Mouse (Mus musculus) heart, postnatal 14 days (tissue): ENCODE results near the gene 9230112D13Rik. TPM values are rescaled to one million over a fixed set of nuclear protein-coding genes. Genes with fewer than 3 reads are reported as not detected.

ENCODE experiments used
- DNase-seq, 2 experiments: peaks; one replicate each; pipeline ENCODE4 v3.0.0; 2021 to 2022
- intact Hi-C: fragments of 180-260 bp; cut with DNase I; formaldehyde crosslinking; loops from one replicate; pipeline ENCODE4 v1.15.1; 2025
- total RNA-seq, 2 experiments: library from RNA; stranded (reverse); gene quantifications; 2 replicates each; pipeline ENCODE4 v1.2.3; 2021

The 9230112D13Rik gene
- total RNA-seq, 2 experiments from 2014 or later = not detected

DNA sequence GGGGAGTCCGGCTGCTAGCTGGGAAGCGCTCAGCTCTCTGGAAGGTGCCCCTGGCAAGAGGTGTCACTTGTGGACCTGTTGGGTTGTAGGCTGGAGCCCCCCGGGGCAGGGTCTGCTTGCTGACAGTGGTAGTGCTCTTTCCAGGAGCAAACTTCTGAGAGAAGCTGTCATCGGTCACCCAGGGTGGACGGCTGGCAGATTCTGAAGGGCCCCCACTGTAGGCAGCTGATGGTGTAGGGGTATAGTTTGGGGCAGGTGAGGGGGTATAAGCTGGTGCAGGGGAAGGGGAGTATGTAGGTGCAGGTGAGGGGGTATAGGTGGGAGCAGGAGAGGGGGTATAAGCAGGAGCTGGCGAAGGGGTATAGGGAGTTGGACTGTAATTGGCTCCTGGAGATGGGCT is 21.4 kb upstream of the 9230112D13Rik start:
- no peak for DNase-seq
- intact Hi-C loops = no loop called here

DNA sequence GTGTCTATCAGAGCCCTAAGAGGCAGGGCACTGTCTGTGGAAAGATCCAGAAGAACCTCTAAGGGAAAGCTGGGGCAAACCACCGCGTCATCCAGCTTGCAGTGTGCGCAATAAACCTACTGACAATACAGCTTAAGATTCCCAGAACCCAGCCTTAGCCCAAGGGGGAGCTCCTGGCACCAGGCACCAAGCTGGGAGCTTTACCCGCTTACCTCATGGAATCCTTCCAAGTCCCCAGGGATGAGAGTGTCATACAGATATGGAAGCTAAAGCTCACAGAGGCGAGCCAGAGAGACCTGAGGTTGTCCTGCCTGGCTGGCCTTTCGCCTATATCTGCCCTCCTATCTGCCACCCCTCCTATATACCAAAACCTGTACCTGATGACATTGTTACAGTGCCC is 21.0 kb upstream of the 9230112D13Rik start:
- intact Hi-C loops = no loop called here
- DNase-seq = peak in 1 of 2 experiments; percentile 55

DNA sequence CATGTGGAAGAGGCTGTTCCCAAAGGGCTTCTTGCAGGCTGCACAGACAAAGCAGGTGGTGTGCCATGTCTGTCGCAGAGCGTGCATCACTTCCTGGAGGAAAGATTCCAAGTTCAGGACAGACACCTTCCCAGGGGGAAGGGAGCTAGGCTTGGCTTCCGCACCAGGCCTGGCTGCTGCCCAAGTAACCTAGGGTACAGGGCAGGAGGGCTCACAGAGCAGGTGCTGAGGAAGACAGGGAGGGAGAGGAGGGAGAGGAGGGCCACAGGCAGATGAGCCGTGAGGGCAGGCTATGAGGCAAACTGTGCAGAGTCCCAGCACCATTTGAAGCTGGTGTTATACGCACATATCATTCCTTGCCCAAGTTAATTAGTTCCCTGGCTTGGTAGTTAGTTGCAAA is 19.3 kb upstream of the 9230112D13Rik start:
- intact Hi-C loops = no loop called here
- no peak for DNase-seq

DNA sequence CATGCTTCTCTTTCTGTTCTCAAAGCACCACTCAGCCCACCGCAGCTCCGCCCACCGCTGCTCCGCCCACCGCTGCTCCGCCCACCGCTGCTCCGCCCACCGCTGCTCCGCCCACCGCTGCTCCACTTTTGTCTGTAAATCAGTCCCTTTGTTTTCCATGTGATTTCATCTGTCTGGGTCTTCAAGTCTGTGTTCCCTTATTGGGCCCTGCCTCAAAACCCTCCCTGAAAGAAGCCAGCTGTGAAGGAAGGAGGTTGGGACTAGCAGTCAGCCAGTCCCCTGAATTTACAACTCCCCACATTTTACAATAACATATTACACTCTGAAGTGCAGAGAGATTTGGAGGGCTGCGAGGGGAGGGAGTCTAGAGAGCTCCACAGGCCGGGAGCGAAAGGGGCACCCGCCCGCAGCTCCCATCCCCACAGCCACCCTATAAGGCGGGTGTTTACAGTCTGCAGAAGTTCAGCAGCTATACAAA is 18.1 kb upstream of the 9230112D13Rik start:
- intact Hi-C loops = no loop called here
- peak; percentile 65 to 76 for DNase-seq

DNA sequence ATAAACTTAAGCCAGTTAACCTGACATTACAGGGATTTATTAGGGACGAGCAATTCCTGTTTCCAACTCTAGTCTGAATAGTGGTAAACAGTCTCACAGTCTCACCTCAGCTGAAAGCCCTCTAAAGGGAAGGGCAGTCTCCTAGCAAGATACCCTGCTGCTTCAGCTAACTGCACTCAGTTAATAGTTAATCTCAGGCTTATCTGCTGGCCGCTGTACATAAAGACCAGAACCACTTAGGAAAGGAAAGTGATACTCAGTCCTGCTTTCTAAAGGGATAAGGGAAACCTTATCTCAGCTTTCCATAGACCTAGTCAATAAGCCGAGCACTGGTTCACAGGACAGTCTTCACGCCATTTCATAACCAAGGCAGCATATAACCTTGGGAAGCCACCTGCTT is 13.3 kb upstream of the 9230112D13Rik start:
- intact Hi-C loops = no loop called here
- DNase-seq = no peak

DNA sequence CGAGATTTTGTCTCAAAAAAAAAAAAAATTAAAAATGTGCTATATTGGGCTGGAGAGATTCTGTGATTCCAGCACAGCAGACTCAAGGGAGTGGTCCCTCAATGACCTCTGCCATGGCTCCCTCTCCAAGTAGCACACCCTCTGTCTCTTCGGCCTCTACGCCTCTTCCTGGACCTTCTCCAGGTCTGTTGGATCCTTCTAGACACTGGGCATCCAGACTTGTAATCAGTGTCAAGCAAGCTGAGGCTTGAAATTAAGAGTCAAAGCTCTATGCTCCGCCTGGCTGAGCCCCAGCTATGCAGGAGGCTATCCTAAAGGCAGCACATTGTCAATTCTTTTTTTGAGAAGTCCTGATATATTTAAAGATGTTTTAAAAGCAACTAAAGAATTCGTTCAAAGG is 10.9 kb upstream of the 9230112D13Rik start:
- DNase-seq = peak in 1 of 2 experiments; percentile 36
- intact Hi-C loops = no loop called here

DNA sequence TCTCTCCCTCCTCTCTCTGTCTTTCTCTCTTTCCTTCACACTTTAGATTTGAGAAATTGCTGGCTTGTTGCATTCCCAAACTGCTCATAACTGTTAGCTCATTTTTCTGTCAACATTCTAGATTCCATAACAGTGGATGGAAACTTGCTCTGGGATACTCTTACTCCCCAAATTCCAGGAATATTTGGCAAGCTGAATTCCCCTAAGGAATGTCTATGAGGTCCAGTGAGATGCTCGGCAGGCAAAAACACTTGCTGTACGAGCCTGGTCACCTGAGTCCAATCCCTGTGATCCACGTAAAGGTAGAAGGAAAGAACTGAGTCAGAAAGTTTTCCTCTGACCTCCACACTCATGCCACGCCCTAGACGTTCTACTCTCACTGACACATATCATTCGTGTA is 9.9 kb upstream of the 9230112D13Rik start:
- intact Hi-C loops = no loop called here
- no peak for DNase-seq

DNA sequence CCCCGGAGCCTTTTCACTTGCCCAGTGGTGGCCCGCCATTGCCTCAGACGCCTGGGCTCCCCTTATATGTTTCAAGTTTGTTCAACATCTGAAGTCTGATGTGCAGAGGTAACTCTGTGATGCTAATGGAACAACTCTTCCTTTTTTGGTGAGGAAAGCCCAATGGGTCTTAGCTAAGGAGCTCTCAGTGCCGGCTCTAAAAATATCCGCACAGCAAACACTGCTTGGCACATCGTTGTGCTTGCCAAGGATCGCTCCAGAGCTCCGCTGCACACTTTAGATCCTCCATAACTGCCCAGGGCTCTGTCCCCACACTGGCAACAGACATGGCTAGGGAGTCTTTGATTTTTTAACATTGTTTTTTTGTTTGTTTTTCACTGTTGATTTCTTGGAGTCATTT is 6.2 kb upstream of the 9230112D13Rik start:
- no peak for DNase-seq
- intact Hi-C loops = no loop called here

DNA sequence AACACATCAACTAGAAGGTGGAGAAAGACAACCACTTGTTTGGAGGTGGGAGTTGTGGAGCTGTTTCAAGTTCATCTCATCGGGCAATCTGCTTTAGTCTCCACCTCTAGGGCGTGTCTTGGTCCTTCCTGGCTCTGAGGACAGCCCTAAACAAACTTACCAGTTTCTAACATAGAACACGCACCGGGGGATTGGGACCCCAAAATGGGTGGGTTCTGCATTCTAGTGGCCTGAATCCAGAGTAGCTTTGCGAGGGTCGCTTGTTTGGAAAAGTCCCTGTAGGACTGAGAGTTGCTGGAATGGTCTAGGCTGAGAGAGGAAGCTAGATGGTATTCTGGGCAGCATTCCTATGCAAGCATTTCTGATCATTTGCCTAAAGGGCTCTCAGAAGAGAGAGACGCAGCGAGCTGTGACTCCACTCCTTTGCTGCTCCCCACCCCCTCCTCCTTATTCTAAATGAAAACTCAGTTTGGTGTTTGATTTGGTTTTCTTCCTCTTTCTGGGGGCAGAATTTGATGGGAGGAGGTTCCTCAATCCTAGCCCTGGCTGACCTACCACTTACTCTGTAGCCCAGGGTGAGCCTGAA is 4.5 kb downstream of the 9230112D13Rik start:
- intact Hi-C loops = no loop called here
- DNase-seq = no peak

DNA sequence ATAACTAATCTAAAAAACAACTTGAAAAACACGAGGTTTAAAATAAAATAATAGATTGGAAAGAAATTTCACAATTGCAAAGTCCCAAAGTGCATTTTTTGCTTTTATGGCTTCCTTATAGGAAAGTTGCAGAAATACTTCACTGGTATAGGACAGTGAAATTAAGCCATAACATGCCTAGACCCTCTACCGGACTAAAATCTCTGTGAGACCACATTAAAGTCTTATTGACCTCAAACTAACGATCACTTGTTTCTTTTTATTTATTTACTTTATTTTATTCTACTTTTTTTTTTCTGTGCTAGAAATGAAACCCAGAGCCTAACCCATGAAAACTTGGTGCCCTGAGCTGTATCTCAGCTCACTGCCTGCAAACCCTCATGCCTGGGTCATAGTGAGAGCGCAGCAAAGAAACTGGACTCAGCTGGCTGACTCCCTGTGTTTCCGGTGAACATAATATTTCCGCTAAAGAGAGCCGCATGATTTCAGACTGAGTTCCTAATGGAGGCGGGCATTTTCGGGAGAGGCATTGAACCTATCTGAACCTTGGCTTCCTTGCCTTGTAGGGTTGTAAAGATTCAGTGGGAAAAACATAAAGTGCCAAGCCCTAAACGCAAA is 5.5 kb downstream of the 9230112D13Rik start:
- no peak for DNase-seq
- intact Hi-C loops = no loop called here

DNA sequence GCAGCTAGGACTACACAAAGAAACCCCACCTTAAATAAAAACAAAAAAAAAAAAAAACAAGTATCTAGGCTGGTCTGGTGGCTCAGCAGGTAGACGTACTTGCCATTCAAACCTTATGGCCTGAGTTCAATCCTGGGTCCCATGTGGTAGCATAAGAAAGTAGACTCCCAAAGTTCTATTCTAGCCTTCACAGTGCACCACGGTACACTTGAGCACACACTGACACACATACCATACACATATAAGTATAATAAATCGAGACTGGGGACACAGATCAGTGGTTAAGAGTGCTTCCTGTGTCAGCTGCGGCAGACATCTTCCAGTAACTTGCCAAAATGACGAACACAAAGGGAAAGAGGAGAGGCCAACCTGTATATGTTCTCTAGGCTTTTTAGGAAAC is 6.7 kb downstream of the 9230112D13Rik start:
- no peak for DNase-seq
- intact Hi-C loops = no loop called here

DNA sequence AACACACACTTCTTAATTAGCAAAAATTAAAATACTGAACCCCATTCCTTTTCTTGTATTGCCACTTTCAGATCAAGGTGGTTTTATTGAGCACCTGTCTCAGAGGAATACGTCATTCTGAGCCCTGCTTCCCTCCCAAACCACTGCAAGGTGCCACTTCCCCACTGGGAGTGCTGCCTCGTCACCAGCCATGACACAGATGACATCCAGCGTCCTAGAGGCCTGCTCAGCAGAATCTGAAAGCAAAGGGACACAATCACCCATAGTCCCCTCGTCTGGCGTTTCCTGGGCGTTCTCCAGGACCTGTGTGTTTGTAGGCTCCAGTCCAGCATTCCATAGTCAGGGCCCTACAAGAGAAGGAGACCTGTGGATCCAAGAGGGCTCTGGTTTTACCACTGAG is 8.5 kb downstream of the 9230112D13Rik start:
- intact Hi-C loops = no loop called here
- peak in 1 of 2 experiments; percentile 62 for DNase-seq

DNA sequence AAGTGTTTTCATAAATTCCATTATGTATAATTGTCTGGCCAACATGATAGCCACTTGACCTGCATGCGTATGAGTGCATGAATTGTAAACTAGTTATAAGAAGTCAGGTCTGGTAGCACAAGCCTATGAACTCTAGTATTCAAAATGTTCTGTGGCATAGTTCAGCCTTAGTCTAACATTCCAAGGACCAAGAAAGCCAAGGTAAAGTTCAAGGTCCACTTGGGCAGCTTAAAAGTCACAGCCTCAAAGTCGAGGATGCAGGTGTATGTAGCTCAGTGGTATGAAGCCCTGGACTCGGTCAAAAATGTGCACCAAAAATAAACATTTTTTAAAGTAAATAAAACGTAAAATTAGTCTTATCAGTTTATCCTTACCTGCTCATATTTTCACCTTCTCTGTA is 10.0 kb downstream of the 9230112D13Rik start:
- intact Hi-C loops = no loop called here
- DNase-seq = no peak

DNA sequence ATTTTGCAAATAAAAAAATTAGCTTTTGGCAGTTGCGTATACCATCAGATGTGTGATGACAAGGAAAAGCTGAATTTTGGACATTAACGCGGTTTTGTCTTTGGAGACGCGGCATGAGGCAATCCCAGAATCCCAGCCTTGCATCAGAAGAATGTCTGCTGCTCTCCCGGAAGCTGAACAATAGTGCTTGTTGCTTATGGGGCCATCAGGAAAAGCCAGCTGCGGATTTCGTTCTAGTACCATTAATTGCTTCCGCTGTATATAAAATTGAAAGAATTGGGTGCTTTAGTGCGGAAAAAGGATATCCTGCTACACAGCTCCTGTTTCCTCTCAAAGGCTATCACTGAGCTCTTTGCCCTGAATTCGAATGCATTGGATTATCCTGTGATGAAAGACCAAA is 10.7 kb downstream of the 9230112D13Rik start:
- DNase-seq = no peak
- intact Hi-C loops = no loop called here

DNA sequence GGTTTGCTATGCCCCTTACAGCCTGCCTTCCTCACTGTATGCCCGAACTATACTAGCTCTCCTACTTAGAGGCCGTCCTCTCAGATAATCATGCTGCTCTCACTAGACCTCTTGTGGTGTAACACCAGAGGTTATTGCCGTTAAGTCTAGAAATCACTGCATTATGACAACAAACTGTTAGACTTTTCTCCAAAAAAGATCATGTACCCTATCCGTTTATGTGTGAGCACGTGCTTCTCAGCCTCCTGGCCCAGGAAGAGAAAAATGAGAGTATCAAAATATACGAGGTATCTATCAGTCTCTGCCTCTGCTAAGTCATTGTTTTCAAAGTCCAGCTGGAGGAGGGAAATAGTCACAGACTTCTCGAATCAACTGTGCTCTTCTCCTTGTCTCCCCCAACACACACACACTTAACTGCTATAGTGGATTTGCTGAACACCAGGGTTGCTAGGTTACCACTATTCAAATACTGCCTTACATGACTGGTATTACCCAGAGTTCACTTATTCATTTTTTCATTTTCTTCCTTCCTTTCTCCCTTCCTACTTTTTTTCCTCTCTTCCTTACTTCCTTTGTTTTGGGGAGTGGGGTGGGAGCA is 13.7 kb downstream of the 9230112D13Rik start:
- no peak for DNase-seq
- intact Hi-C loops = no loop called here

DNA sequence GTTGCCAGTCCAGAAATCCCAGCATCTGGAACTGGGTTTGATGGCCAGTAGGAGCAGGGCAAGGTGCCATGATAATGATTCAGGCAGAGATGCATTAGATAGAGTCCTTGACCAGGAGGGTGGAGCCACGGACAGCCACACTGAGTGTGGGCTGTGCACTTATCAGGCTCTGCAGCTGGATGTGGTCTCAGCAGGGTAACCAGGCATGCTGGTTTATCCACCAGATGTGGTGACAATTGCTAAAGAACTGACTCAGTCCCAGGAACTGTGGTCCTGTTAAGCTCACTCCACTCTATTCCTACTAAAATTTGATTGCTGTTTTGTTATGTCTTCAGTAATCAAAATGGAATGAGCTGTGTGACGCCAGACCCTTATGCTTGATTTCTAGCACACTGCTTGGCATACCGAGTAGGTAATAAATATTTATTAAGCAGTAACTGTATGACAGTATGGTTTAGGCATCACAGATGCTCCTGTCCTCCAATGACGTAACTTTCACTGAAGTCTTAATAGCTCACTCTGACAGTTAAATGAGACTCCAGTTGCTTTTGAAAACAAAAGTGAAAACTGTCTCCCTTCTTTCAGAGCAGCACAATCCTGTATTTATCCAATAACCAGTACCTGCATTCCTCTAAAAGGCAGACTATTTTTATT is 14.3 kb downstream of the 9230112D13Rik start:
- intact Hi-C loops = no loop called here
- DNase-seq = no peak

DNA sequence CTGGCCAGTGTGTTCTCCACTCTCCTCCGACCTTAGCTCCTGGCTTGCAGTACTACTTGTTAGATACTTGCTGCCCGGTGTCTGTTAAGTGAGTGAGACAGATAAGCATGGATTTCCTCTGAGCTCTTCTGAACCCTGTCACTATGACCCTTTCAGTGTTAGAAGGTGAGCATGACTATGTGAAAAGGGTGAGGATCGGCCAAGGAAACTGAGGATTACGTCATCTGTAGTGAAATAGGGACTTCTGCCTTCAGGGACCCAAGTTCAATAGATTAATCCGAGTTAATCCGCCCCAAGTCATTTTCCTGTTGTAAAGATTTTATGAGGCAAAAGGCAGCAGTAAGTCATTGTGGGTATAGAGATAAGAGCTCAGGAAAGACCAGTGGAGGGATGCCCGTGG is 17.3 kb downstream of the 9230112D13Rik start:
- intact Hi-C loops = no loop called here
- DNase-seq = no peak

DNA sequence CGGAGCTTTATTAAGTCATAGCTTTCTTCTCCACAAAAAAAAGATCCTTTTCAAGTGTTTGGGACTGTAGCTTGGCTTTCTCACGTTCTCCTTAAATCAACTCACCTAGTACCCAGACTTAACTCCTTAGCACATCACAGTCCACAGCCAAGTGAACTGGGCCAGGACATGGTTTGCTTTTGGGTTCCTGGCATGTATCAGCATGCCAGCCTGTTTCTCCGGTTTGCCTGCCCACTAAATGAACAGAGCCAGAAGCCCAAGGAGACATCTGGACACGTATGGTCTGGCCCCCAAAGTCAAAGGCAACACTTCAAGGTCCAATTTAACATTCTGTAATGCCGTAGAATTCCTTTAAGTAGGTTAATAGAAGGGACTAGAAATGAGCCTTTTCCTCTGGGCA is 18.2 kb downstream of the 9230112D13Rik start:
- intact Hi-C loops = no loop called here

DNA sequence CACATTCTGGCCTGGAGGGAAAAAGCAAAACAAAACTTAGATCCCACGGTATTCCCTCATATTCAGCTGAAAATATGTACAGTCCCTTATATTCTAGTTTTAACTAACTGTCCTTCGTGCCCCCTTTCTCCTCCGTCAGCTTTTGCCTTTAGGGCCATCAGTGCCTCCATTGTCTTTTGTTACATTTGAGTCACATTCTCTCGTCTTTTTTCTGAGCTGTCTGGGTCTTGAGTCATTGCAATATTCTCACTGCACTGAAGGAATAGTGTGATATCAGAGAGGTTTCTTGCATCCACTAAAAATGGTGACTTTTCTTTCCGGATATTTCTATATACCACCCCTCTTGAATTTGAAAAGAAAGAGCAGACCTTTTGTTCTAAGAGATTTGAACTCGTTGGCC is 18.8 kb downstream of the 9230112D13Rik start:
- intact Hi-C loops = no loop called here
- DNase-seq = no peak

More for the DNA sequence above, 18.2 kb downstream of the 9230112D13Rik start:
- DNase-seq = no peak

DNA sequence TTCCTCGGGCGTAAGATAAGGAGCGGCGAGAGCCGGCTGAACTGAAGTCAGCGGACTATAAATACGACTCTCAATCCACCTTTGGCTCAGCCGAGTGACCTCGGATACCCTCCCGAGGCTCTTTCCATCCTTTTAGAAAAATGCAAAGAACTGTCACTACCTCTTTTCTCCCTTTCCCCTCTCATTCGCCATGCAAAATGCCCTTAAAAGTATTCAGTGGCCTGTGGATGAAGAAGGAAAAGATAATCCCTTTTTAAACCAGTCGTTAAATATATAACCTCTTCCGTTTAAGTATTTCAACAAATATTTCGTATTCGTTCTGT is 19.3 kb downstream of the 9230112D13Rik start, which contains the start of gene Bmpr1a:
TSS of gene Bmpr1a (minus strand) at position 17 of the 323 bp plus-strand sequence.
- DNase-seq = no peak
- intact Hi-C loops = no loop called here

DNA sequence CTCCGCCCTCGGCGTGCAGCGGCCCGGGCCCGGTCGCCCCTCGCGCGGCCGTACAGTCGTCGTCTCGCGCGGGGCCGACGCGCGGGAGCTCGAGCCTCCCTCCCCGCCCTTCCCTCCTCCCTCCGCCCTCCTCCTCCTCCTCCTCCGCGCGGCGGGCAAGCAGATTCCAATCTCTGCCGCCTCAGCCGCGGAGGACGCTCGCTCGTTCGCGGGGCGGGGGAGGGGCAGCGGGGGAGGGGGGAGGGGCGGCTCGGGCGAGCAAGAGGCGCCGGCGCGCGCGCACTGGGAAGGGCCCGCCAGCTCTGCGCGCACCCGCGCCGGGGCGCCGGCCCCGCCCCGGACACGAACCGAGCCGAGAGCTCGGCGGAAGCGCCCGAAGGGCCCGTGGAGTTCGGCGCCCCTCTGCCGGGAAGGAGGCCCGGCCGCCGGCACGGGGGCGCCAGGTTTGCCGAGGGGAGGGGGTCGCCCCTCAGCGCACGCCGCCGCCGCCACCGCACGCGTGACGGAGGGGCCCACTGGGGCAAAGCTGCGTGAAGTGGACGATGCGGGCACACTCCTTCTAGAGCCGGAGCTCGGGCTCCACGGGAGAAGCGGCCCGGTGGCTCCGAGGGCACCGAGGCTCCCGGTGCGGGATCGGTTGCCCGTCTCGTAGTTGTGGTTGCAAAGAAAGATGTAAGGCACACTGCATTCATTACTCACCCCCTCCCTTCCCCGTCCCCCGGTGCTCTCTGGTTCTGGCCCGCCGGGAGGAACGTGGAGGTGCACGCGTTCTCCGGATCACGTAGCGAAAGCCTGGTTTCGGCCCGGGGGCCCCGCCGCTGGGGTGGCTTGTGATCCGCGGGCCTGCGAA is 19.9 kb downstream of the 9230112D13Rik start:
- peak; percentile 90 to 93 for DNase-seq
- intact Hi-C loops = no loop called here
